Comparison of ENCODE assay signal across 9 mouse cellular contexts in the genomic region with DNA sequence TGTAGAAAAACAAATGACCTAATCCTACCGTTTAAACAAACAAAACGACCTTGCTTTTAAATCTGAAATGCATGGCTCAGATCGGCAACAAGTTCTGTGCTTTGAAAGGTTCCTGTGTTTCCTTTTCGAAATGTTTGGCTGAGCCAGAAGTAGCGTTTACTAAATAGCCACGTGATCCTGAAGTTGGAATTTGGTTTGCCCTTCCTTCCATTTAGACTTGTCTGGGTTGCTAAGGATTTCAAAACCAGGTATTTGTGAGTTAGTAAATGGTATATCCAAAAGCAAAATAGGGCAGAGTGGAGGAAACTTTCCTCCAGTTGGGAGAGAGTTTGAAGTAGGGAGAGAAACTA.
DNase-seq lines count a peak whose midpoint lies in the region; ATAC-seq and TF ChIP-seq lines count a peak whose summit lies in the region.
"Had no signal": no experiment of that assay in that cellular context is flagged by ENCODE, and none has a peak within 500 bp of the region (broad histone marks: within the 10 kb centered on the region; RNA-seq: fewer than 3 reads in every experiment).

No protein-coding gene starts in this region.

- H3K9me3 ChIP-seq in kidney, embryonic 14.5 days (ENCODE audit: control insufficient read depth, low read length), result no peaks in the 10 kb centered on the region
- no peaks in the 10 kb centered on the region for H3K9me3 ChIP-seq in embryonic facial prominence, embryonic 14.5 days (ENCODE audit: control insufficient read depth, low read length)
- H3K9me3 ChIP-seq in intestine, embryonic 15.5 days, result no peaks in the 10 kb centered on the region

- TF ChIP-seq POLR2A in myocyte (IDR thresholded peaks at IDR 0.05; ENCODE audit: insufficient read length, low read depth), result no peak

- peak overlapping the region; percentile 42; the same call in 1 of the 2 replicates for H3K4me3 ChIP-seq in kidney, embryonic 14.5 days (ENCODE audit: low read length)
- H3K4me3 ChIP-seq in embryonic facial prominence, embryonic 14.5 days (ENCODE audit: low read depth, low read length), result peak overlapping the region; percentile 43
- H3K4me3 ChIP-seq in intestine, embryonic 15.5 days (replicated peaks), result peak overlapping the region; percentile 41
- peak overlapping the region; percentile 9 for H3K4me3 ChIP-seq in myocyte

- H3K9ac ChIP-seq in kidney, embryonic 14.5 days (ENCODE audit: low read depth, low read length), result no peak overlapping the region
- peak overlapping the region; percentile 70 for H3K9ac ChIP-seq in embryonic facial prominence, embryonic 14.5 days (ENCODE audit: low read depth, low read length)
- H3K9ac ChIP-seq in intestine, embryonic 15.5 days, result peak overlapping the region; percentile 26

- H3K79me2 ChIP-seq in myocyte (ENCODE audit: control insufficient read depth, insufficient read depth), result no peaks in the 10 kb centered on the region

- peak overlapping the region; percentile 81; the same call in 1 of the 2 replicates for H3K27ac ChIP-seq in kidney, embryonic 14.5 days (ENCODE audit: low read depth, low read length)
- peak overlapping the region; percentile 87 for H3K27ac ChIP-seq in embryonic facial prominence, embryonic 14.5 days (replicated peaks; ENCODE audit: low read depth, low read length)
- H3K27ac ChIP-seq in intestine, embryonic 15.5 days, result peak overlapping the region; percentile 70; the same call in 1 of the 2 replicates

- peak overlapping the region; percentile 77 for H3K4me2 ChIP-seq in kidney, embryonic 14.5 days (replicated peaks; ENCODE audit: low read depth, low read length)
- H3K4me2 ChIP-seq in embryonic facial prominence, embryonic 14.5 days (ENCODE audit: low read depth, low read length), result peak overlapping the region; percentile 88
- H3K4me2 ChIP-seq in intestine, embryonic 15.5 days (replicated peaks), result peak overlapping the region; percentile 73
- peak overlapping the region; percentile 75 for H3K4me2 ChIP-seq in myocyte (ENCODE audit: low read depth)

- H3K27me3 ChIP-seq in kidney, embryonic 14.5 days (ENCODE audit: control insufficient read depth, insufficient read depth, low read length), result no peaks in the 10 kb centered on the region
- H3K27me3 ChIP-seq in embryonic facial prominence, embryonic 14.5 days (replicated peaks; ENCODE audit: control insufficient read depth, insufficient read depth, low read length), result no peaks in the 10 kb centered on the region
- H3K27me3 ChIP-seq in intestine, embryonic 15.5 days (replicated peaks), result no peaks in the 10 kb centered on the region
- no peaks in the 10 kb centered on the region for H3K27me3 ChIP-seq in myocyte (ENCODE audit: control insufficient read depth, insufficient read depth, insufficient read length)

- WGBS in kidney, embryonic 14.5 days, result 11% methylated on average over 6 of the region's 6 CpGs
- 10% methylated on average over 6 of the region's 6 CpGs for WGBS in embryonic facial prominence, embryonic 14.5 days
- 16% methylated on average over 6 of the region's 6 CpGs for WGBS in intestine, embryonic 15.5 days

- ATAC-seq in kidney, embryonic 14.5 days (ENCODE audit: low FRiP score, low TSS enrichment), result no peak
- ATAC-seq in embryonic facial prominence, embryonic 14.5 days (ENCODE audit: low read depth), result no peak
- ATAC-seq in intestine, embryonic 15.5 days, result no peak
- no peak for ATAC-seq in erythroid progenitor cell, adult 5-6 weeks (replicated peaks; ENCODE audit: low FRiP score, poor library complexity, severe bottlenecking)

- no peak overlapping the region for H3ac ChIP-seq in myocyte (ENCODE audit: control insufficient read depth, insufficient read length)

- peaks cover 21% of the 10 kb centered on the region; the same call in 1 of the 2 replicates for H3K4me1 ChIP-seq in kidney, embryonic 14.5 days (ENCODE audit: control insufficient read depth, insufficient read depth, low read length)
- peaks cover 26% of the 10 kb centered on the region for H3K4me1 ChIP-seq in embryonic facial prominence, embryonic 14.5 days (ENCODE audit: control insufficient read depth, insufficient read depth, low read length)
- peaks cover 14% of the 10 kb centered on the region; the same call in 1 of the 2 replicates for H3K4me1 ChIP-seq in intestine, embryonic 15.5 days (replicated peaks)

- no peak for DNase-seq in kidney, postnatal 10 days
- DNase-seq in embryonic facial prominence, embryonic 14.5 days (ENCODE audit: low spot score), result peak; percentile 60
- DNase-seq in embryo, embryonic 11 days, result no peak
- DNase-seq: cerebellum, adult 9-11 months; midbrain, embryonic 14.5 days had no signal

- H3K36me3 ChIP-seq in kidney, embryonic 14.5 days (ENCODE audit: control insufficient read depth, insufficient read depth, low read length), result peaks cover 32% of the 10 kb centered on the region
- peaks cover 26% of the 10 kb centered on the region for H3K36me3 ChIP-seq in embryonic facial prominence, embryonic 14.5 days (ENCODE audit: control insufficient read depth, insufficient read depth, low read length)
- H3K36me3 ChIP-seq in intestine, embryonic 15.5 days, result peaks cover 10% of the 10 kb centered on the region
- no peaks in the 10 kb centered on the region for H3K36me3 ChIP-seq in myocyte (ENCODE audit: control insufficient read depth, insufficient read depth)

TF ChIP-seq in myocyte, 11 proteins besides CTCF, POLR2A, EP300 and RAD21:
- TF ChIP-seq MYOD1 (IDR thresholded peaks at IDR 0.05; ENCODE audit: control insufficient read depth in 1 of 3, insufficient read length in 2 of 3, low read depth in 2 of 3) (no peak), USF1 (IDR thresholded peaks at IDR 0.05; ENCODE audit: low read depth) (peak; percentile 56)
